Mouse (Mus musculus): ENCODE data around the gene Lamtor3. TPM values are rescaled to one million over a fixed set of nuclear protein-coding genes. Genes with fewer than 3 reads are reported as not detected.
A peak's percentile ranks its signal among the peaks of the same experiment; 100 is the strongest.

Lamtor3 gene
- polyA plus RNA-seq, 1 experiment = 39.1 TPM

GRCm38 (mm10) chr3:137951819-137952218 is 33.5 kb downstream of the Lamtor3 start:
- H3K79me2 ChIP-seq (ENCODE audit: control insufficient read depth, insufficient read depth) = no peaks in the 10 kb centered on the region
- no peaks in the 10 kb centered on the region for H3K36me3 ChIP-seq (ENCODE audit: control insufficient read depth, insufficient read depth)
- H3K27me3 ChIP-seq (ENCODE audit: control insufficient read depth, insufficient read depth, insufficient read length) = no peaks in the 10 kb centered on the region
- no peak for TF ChIP-seq CTCF (IDR thresholded peaks at IDR 0.05; ENCODE audit: control insufficient read depth, insufficient read depth, insufficient read length)
- TF ChIP-seq FOSL1 (IDR thresholded peaks at IDR 0.05; ENCODE audit: insufficient read depth, low read length, poor library complexity, severe bottlenecking) = no peak
- no peak for TF ChIP-seq MYOD1 (IDR thresholded peaks at IDR 0.05; ENCODE audit: control insufficient read depth, insufficient read length, low read depth)
- TF ChIP-seq USF1 (IDR thresholded peaks at IDR 0.05; ENCODE audit: low read depth) = no peak
- TF ChIP-seq MAX (IDR thresholded peaks at IDR 0.05) = no peak
- no peak for TF ChIP-seq CEBPB (IDR thresholded peaks at IDR 0.05; ENCODE audit: low read depth)
- no peak for TF ChIP-seq MYOG (IDR thresholded peaks at IDR 0.05; ENCODE audit: control insufficient read depth, extremely low read depth, insufficient read length)
- no peak overlapping the region for H3K4me3 ChIP-seq (ENCODE audit: insufficient read depth, poor library complexity, severe bottlenecking)
- no peaks in the 10 kb centered on the region for H3K79me3 ChIP-seq (ENCODE audit: low read depth)
- H3ac ChIP-seq (ENCODE audit: control insufficient read depth, insufficient read length, low read depth) = no peak overlapping the region

- TF ChIP-seq MYOD1 (IDR thresholded peaks at IDR 0.05; ENCODE audit: control insufficient read depth, insufficient read length, low read depth) = peak; percentile 92
- TF ChIP-seq MAX (IDR thresholded peaks at IDR 0.05) = peak; percentile 83
- no peak for TF ChIP-seq CEBPB (IDR thresholded peaks at IDR 0.05; ENCODE audit: low read depth)
- TF ChIP-seq MYOG (IDR thresholded peaks at IDR 0.05; ENCODE audit: control insufficient read depth, extremely low read depth, insufficient read length) = no peak
- no peak for TF ChIP-seq USF1 (IDR thresholded peaks at IDR 0.05; ENCODE audit: low read depth)
- no peak for TF ChIP-seq FOSL1 (IDR thresholded peaks at IDR 0.05; ENCODE audit: insufficient read depth, low read length, poor library complexity, severe bottlenecking)
- H3K36me3 ChIP-seq (ENCODE audit: control insufficient read depth, insufficient read depth) = no peaks in the 10 kb centered on the region
- no peaks in the 10 kb centered on the region for H3K27me3 ChIP-seq (ENCODE audit: control insufficient read depth, insufficient read depth, insufficient read length)
- H3ac ChIP-seq (ENCODE audit: control insufficient read depth, insufficient read length, low read depth) = no peak overlapping the region
- no peaks in the 10 kb centered on the region for H3K79me3 ChIP-seq (ENCODE audit: low read depth)
- H3K4me3 ChIP-seq (ENCODE audit: insufficient read depth, poor library complexity, severe bottlenecking) = no peak overlapping the region
- H3K79me2 ChIP-seq (ENCODE audit: control insufficient read depth, insufficient read depth) = no peaks in the 10 kb centered on the region
Measured at GRCm38 (mm10) chr3:137952225-137952913, 34.1 kb downstream of the Lamtor3 start.

- Histone ChIP-seq H3K27me3 (ENCODE audit: control insufficient read depth, insufficient read depth, insufficient read length) (no peaks in the 10 kb centered on the region), H3K79me3 (ENCODE audit: low read depth) (no peaks in the 10 kb centered on the region), H3K36me3 (ENCODE audit: control insufficient read depth, insufficient read depth) (no peaks in the 10 kb centered on the region), H3ac (ENCODE audit: control insufficient read depth, insufficient read length, low read depth) (no peak overlapping the region), H3K4me3 (ENCODE audit: insufficient read depth, poor library complexity, severe bottlenecking) (no peak overlapping the region), H3K79me2 (ENCODE audit: control insufficient read depth, insufficient read depth) (no peaks in the 10 kb centered on the region)
- TF ChIP-seq CEBPB (IDR thresholded peaks at IDR 0.05; ENCODE audit: low read depth) = no peak
- TF ChIP-seq FOSL1 (IDR thresholded peaks at IDR 0.05; ENCODE audit: insufficient read depth, low read length, poor library complexity, severe bottlenecking) = no peak
- no peak for TF ChIP-seq USF1 (IDR thresholded peaks at IDR 0.05; ENCODE audit: low read depth)
- no peak for TF ChIP-seq MYOG (IDR thresholded peaks at IDR 0.05; ENCODE audit: control insufficient read depth, extremely low read depth, insufficient read length)
Measured at GRCm38 (mm10) chr3:137952914-137953880, 34.9 kb downstream of the Lamtor3 start.

DNA sequence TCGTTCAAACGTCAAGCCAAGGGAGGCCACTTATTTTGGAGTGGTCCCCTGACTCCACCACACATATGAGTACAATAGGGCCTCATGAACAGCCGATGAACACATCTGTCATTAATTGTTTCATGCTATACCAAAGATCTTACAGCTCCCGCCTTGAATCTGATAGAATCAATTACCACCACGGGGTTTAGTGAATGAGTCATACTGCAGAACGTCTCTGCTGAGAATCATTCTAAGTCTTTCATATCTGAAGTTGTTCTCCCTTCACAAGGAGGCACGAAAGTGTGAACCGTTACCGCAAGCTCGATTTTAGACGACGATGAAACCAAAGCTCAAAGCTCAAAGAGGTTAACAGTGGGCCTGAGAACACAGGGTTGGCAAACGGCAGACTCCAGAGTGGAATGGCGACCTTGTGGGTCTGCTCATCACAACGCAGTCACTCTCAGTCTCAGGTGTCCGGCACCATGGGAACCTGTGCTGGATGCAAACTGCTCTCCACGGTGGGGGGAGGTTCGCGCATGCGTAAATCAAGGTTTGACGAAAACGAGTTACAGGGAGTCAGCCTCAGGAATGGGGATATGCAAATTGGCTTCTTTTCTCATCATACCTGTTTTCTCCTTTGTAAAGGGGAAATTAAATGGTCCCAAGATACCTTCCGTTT is 36.1 kb downstream of the Lamtor3 start:
- H3K4me3 ChIP-seq (ENCODE audit: insufficient read depth, poor library complexity, severe bottlenecking) = no peak overlapping the region
- no peaks in the 10 kb centered on the region for H3K36me3 ChIP-seq (ENCODE audit: control insufficient read depth, insufficient read depth)
- H3K79me2 ChIP-seq (ENCODE audit: control insufficient read depth, insufficient read depth) = no peaks in the 10 kb centered on the region
- TF ChIP-seq MAX (IDR thresholded peaks at IDR 0.05) = no peak
- TF ChIP-seq CEBPB (IDR thresholded peaks at IDR 0.05; ENCODE audit: low read depth) = no peak
- no peak for TF ChIP-seq MYOD1 (IDR thresholded peaks at IDR 0.05; ENCODE audit: control insufficient read depth, insufficient read length, low read depth)
- TF ChIP-seq FOSL1 (IDR thresholded peaks at IDR 0.05; ENCODE audit: insufficient read depth, low read length, poor library complexity, severe bottlenecking) = no peak
- TF ChIP-seq USF1 (IDR thresholded peaks at IDR 0.05; ENCODE audit: low read depth) = no peak
- no peak for TF ChIP-seq MYOG (IDR thresholded peaks at IDR 0.05; ENCODE audit: control insufficient read depth, extremely low read depth, insufficient read length)
- no peak for TF ChIP-seq CTCF (IDR thresholded peaks at IDR 0.05; ENCODE audit: control insufficient read depth, insufficient read depth, insufficient read length)
- H3K79me3 ChIP-seq (ENCODE audit: low read depth) = no peaks in the 10 kb centered on the region
- no peak overlapping the region for H3ac ChIP-seq (ENCODE audit: control insufficient read depth, insufficient read length, low read depth)
- no peaks in the 10 kb centered on the region for H3K27me3 ChIP-seq (ENCODE audit: control insufficient read depth, insufficient read depth, insufficient read length)

DNA sequence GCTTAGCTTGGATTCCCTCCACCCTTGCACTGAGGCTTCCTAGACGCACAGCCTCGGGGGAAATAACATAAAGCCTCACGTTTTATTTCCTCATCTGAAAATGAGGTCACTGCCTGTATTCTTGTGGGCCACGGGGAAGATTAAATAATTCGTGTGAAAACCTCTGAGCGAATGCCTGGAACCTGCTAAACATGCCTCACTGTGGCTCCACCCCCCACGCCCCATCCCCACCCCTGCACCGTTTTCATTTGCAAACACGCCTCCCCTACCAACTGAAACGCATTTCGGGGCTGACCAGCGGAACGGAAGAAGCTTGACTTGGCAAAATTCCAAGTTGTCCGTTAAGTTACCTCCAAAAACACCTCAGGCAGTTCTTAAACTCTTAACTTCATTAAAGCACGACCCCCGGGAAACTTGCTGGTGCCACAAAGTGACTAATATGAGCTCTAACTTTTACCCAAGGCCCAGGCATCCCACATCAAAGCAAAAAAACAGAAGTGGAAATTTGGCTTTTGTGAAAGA is 37.3 kb downstream of the Lamtor3 start:
- TF ChIP-seq MAX (IDR thresholded peaks at IDR 0.05) (no peak), MYOD1 (IDR thresholded peaks at IDR 0.05; ENCODE audit: control insufficient read depth, insufficient read length, low read depth) (no peak), FOSL1 (IDR thresholded peaks at IDR 0.05; ENCODE audit: insufficient read depth, low read length, poor library complexity, severe bottlenecking) (no peak), MYOG (IDR thresholded peaks at IDR 0.05; ENCODE audit: control insufficient read depth, extremely low read depth, insufficient read length) (no peak), CEBPB (IDR thresholded peaks at IDR 0.05; ENCODE audit: low read depth) (no peak), CTCF (IDR thresholded peaks at IDR 0.05; ENCODE audit: control insufficient read depth, insufficient read depth, insufficient read length) (no peak), USF1 (IDR thresholded peaks at IDR 0.05; ENCODE audit: low read depth) (no peak)
- Histone ChIP-seq H3K79me3 (ENCODE audit: low read depth) (no peaks in the 10 kb centered on the region), H3K79me2 (ENCODE audit: control insufficient read depth, insufficient read depth) (no peaks in the 10 kb centered on the region), H3K4me3 (ENCODE audit: insufficient read depth, poor library complexity, severe bottlenecking) (no peak overlapping the region), H3K36me3 (ENCODE audit: control insufficient read depth, insufficient read depth) (no peaks in the 10 kb centered on the region), H3ac (ENCODE audit: control insufficient read depth, insufficient read length, low read depth) (no peak overlapping the region), H3K27me3 (ENCODE audit: control insufficient read depth, insufficient read depth, insufficient read length) (no peaks in the 10 kb centered on the region)

Measured in C2C12 (cell line).